Mouse (Mus musculus): ENCODE data around the gene Dlgap1. TPM values are rescaled to one million over a fixed set of nuclear protein-coding genes. Genes with fewer than 3 reads are reported as not detected.

Gene Dlgap1
- polyA plus RNA-seq, 1 experiment = 0.26 TPM

DNA sequence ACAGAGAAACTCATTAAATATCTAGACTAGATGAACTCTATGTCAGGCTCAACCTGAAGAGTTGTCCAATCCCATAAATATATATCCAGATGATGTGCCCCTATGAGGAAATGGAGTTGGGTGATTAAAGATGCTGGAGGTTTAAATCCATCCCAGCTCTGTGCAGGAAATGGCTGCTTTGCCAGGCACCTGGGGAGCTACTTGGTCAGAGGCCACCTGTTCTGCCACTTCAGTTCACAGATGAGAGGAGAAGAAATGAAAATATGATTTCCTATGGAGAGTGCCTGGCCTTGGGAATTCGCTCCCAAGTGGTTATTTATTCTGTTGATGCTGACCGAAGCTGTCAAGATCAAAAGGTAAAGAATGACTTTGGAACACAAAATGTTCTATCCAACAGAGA, 160.3 kb downstream of the Dlgap1 start:
- no peak overlapping the region for H3K4me3 ChIP-seq (ENCODE audit: insufficient read depth, low read length)
- no peaks in the 10 kb centered on the region for H3K4me1 ChIP-seq (ENCODE audit: control insufficient read depth, insufficient read depth, low read length)
- H3K27ac ChIP-seq (ENCODE audit: insufficient read depth, low read length) = no peak overlapping the region
- no peak for TF ChIP-seq CTCF (IDR thresholded peaks at IDR 0.05; ENCODE audit: borderline replicate concordance, insufficient read depth, low read length)
- no peak for TF ChIP-seq POLR2A (IDR thresholded peaks at IDR 0.05; ENCODE audit: low read depth, low read length)

- TF ChIP-seq POLR2A (IDR thresholded peaks at IDR 0.05; ENCODE audit: low read depth, low read length) (no peak), CTCF (IDR thresholded peaks at IDR 0.05; ENCODE audit: borderline replicate concordance, insufficient read depth, low read length) (no peak)
- no peak overlapping the region for H3K4me3 ChIP-seq (ENCODE audit: insufficient read depth, low read length)
- no peak overlapping the region for H3K27ac ChIP-seq (ENCODE audit: insufficient read depth, low read length)
- H3K4me1 ChIP-seq (ENCODE audit: control insufficient read depth, insufficient read depth, low read length) = no peaks in the 10 kb centered on the region
Observed at GRCm38 (mm10) chr17:70169831-70170230, 201.0 kb downstream of the Dlgap1 start.

GRCm38 (mm10) chr17:70172500-70173036, 203.7 kb downstream of the Dlgap1 start:
- Histone ChIP-seq H3K4me1 (ENCODE audit: control insufficient read depth, insufficient read depth, low read length) (no peaks in the 10 kb centered on the region), H3K4me3 (ENCODE audit: insufficient read depth, low read length) (no peak overlapping the region), H3K27ac (ENCODE audit: insufficient read depth, low read length) (no peak overlapping the region)
- TF ChIP-seq CTCF (IDR thresholded peaks at IDR 0.05; ENCODE audit: borderline replicate concordance, insufficient read depth, low read length) (no peak), POLR2A (IDR thresholded peaks at IDR 0.05; ENCODE audit: low read depth, low read length) (no peak)

GRCm38 (mm10) chr17:70173916-70174315, 205.0 kb downstream of the Dlgap1 start:
- TF ChIP-seq POLR2A (IDR thresholded peaks at IDR 0.05; ENCODE audit: low read depth, low read length) (no peak), CTCF (IDR thresholded peaks at IDR 0.05; ENCODE audit: borderline replicate concordance, insufficient read depth, low read length) (no peak)
- Histone ChIP-seq H3K4me3 (ENCODE audit: insufficient read depth, low read length) (no peak overlapping the region), H3K27ac (ENCODE audit: insufficient read depth, low read length) (no peak overlapping the region), H3K4me1 (ENCODE audit: control insufficient read depth, insufficient read depth, low read length) (no peaks in the 10 kb centered on the region)

DNA sequence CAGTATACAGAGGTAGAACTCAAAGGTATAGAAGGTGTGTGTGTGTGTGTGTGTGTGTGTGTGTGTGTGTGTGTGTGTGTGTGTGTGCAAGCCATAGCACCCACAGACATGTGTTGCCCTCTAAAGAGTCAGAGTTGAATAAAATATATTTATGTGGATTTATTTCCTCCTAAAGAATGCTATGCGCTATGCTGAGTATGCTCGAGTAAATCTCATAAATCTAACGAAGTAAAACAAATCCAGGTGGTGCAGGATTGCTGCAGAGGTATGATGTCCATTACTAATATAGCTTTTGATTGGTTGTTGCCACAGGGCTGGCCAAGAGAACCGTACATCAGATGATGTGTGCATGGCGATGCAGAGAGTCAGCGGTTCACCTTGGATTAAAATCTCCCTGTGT, 222.4 kb downstream of the Dlgap1 start:
- Histone ChIP-seq H3K4me1 (ENCODE audit: control insufficient read depth, insufficient read depth, low read length) (no peaks in the 10 kb centered on the region), H3K4me3 (ENCODE audit: insufficient read depth, low read length) (no peak overlapping the region), H3K27ac (ENCODE audit: insufficient read depth, low read length) (no peak overlapping the region)
- TF ChIP-seq POLR2A (IDR thresholded peaks at IDR 0.05; ENCODE audit: low read depth, low read length) = no peak
- TF ChIP-seq CTCF (IDR thresholded peaks at IDR 0.05; ENCODE audit: borderline replicate concordance, insufficient read depth, low read length) = no peak

DNA sequence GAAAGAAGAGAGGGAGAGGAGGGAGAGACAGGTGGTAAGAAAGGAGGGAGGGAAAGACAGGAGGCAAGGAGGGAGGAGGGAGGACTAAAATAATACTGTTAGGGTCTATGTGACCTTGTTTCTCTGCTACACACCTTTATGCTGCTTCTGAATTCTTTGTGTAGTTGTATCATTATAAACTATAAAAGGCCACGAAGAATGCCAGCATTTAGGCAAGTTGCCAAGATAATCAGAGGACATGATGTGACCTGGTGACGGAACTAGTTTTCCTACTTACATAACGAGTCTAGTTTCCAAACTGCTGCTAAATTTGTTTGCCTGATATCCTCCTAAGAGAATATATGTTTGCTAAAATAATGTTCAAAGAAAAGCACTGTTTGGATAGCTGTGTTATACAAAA, 254.0 kb downstream of the Dlgap1 start:
- no peaks in the 10 kb centered on the region for H3K4me1 ChIP-seq (ENCODE audit: control insufficient read depth, insufficient read depth, low read length)
- no peak overlapping the region for H3K27ac ChIP-seq (ENCODE audit: insufficient read depth, low read length)
- H3K4me3 ChIP-seq (ENCODE audit: insufficient read depth, low read length) = no peak overlapping the region
- no peak for TF ChIP-seq POLR2A (IDR thresholded peaks at IDR 0.05; ENCODE audit: low read depth, low read length)
- TF ChIP-seq CTCF (IDR thresholded peaks at IDR 0.05; ENCODE audit: borderline replicate concordance, insufficient read depth, low read length) = no peak

- no peak overlapping the region for H3K27ac ChIP-seq (ENCODE audit: insufficient read depth, low read length)
- H3K4me3 ChIP-seq (ENCODE audit: insufficient read depth, low read length) = no peak overlapping the region
- TF ChIP-seq POLR2A (IDR thresholded peaks at IDR 0.05; ENCODE audit: low read depth, low read length) (no peak), CTCF (IDR thresholded peaks at IDR 0.05; ENCODE audit: borderline replicate concordance, insufficient read depth, low read length) (no peak)
- no peaks in the 10 kb centered on the region for H3K4me1 ChIP-seq (ENCODE audit: control insufficient read depth, insufficient read depth, low read length)
Observed at GRCm38 (mm10) chr17:70247342-70247741, 278.5 kb downstream of the Dlgap1 start.

GRCm38 (mm10) chr17:70248250-70248649, 279.4 kb downstream of the Dlgap1 start:
- Histone ChIP-seq H3K4me1 (ENCODE audit: control insufficient read depth, insufficient read depth, low read length) (no peaks in the 10 kb centered on the region), H3K4me3 (ENCODE audit: insufficient read depth, low read length) (no peak overlapping the region), H3K27ac (ENCODE audit: insufficient read depth, low read length) (no peak overlapping the region)
- TF ChIP-seq CTCF (IDR thresholded peaks at IDR 0.05; ENCODE audit: borderline replicate concordance, insufficient read depth, low read length) (no peak), POLR2A (IDR thresholded peaks at IDR 0.05; ENCODE audit: low read depth, low read length) (no peak)

DNA sequence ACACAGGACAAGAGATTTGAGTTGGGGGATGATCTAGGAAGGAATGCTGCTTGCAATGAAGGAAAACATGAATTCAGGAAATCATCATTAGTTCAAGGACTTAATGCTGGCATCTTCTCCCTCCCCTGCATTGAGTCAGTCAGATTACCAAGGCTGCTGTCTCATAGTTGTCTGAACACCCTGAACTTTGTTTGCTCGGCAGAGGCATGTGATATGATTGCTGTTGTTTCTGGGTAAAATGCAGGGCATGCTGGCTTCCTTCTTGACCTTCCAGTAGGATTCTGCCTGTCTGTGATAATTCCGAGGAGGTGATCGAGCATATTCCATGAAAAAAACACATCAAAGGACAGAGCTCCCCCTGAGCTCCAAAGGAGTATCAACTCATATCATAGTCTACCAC, 283.6 kb downstream of the Dlgap1 start:
- H3K4me1 ChIP-seq (ENCODE audit: control insufficient read depth, insufficient read depth, low read length) = no peaks in the 10 kb centered on the region
- TF ChIP-seq CTCF (IDR thresholded peaks at IDR 0.05; ENCODE audit: borderline replicate concordance, insufficient read depth, low read length) (no peak), POLR2A (IDR thresholded peaks at IDR 0.05; ENCODE audit: low read depth, low read length) (no peak)
- H3K27ac ChIP-seq (ENCODE audit: insufficient read depth, low read length) = no peak overlapping the region
- H3K4me3 ChIP-seq (ENCODE audit: insufficient read depth, low read length) = no peak overlapping the region

DNA sequence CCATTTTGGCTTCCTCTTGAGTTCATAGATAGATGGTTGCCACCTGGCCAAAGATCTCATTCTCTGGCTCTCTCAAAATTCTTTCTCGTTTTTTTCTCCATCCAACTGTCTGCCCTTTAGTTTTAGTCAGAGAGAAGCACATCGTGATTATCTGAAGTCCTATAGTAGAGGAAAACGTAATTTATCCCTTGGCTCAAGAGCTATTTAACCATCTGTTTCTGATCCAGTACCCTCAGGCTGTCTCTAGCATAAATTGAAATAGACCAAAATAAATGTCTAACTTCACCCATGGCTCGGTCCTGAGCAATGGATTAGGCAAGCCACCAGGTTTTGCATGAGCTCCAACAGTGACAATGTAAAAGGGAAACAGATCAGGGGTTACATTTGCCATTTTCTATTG, 287.5 kb downstream of the Dlgap1 start:
- Histone ChIP-seq H3K27ac (ENCODE audit: insufficient read depth, low read length) (no peak overlapping the region), H3K4me1 (ENCODE audit: control insufficient read depth, insufficient read depth, low read length) (no peaks in the 10 kb centered on the region), H3K4me3 (ENCODE audit: insufficient read depth, low read length) (no peak overlapping the region)
- TF ChIP-seq POLR2A (IDR thresholded peaks at IDR 0.05; ENCODE audit: low read depth, low read length) = no peak
- no peak for TF ChIP-seq CTCF (IDR thresholded peaks at IDR 0.05; ENCODE audit: borderline replicate concordance, insufficient read depth, low read length)

DNA sequence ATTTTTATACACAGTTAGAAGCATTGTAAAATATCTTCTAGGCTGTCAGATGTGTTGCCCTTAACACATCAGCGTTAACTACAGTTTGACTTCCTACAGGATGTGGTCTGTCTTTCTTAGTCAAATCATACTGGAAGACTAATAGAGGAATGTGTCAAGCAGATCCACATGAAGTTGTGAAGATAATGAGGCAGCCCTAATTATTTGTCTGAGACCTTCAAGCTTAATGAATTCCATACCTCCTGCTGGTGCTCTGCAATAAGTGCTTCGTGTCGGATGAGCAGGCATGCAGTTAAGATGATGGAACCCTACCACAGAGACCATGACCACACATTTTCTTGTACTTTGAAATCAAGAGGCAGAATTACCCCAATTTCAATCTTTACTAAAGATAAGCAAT, 294.3 kb downstream of the Dlgap1 start:
- Histone ChIP-seq H3K27ac (ENCODE audit: insufficient read depth, low read length) (no peak overlapping the region), H3K4me3 (ENCODE audit: insufficient read depth, low read length) (no peak overlapping the region), H3K4me1 (ENCODE audit: control insufficient read depth, insufficient read depth, low read length) (no peaks in the 10 kb centered on the region)
- TF ChIP-seq CTCF (IDR thresholded peaks at IDR 0.05; ENCODE audit: borderline replicate concordance, insufficient read depth, low read length) = no peak
- TF ChIP-seq POLR2A (IDR thresholded peaks at IDR 0.05; ENCODE audit: low read depth, low read length) = no peak

Data from embryonic fibroblast, embryonic 13.5 days (primary cell).